Mouse (Mus musculus): ENCODE results near the gene Krtap21-1. TPM values are rescaled to one million over a fixed set of nuclear protein-coding genes. Genes with fewer than 3 reads are reported as not detected.

Krtap21-1 gene
- polyA plus RNA-seq, 1 experiment from 2014 or later, result not detected

Other genes with a start within 250 kb of the Krtap21-1 start
- not detected in 2 replicates for gene Gm9789, start 245.9 kb downstream of the Krtap21-1 start, polyA plus RNA-seq (2014; fragmentation: Nextera tagmentation; extraction: Ambion mirVana)
- gene Gm7735, start 234.4 kb downstream of the Krtap21-1 start, polyA plus RNA-seq (2014; fragmentation: Nextera tagmentation; extraction: Ambion mirVana), result not detected in 2 replicates
- not detected in 2 replicates for gene 1110057P08Rik, start 229.1 kb downstream of the Krtap21-1 start, polyA plus RNA-seq (2014; fragmentation: Nextera tagmentation; extraction: Ambion mirVana)
- not detected in 2 replicates for gene Krtap20-2, start 198.0 kb downstream of the Krtap21-1 start, polyA plus RNA-seq (2014; fragmentation: Nextera tagmentation; extraction: Ambion mirVana)
- gene Krtap6-2, start 16.2 kb upstream of the Krtap21-1 start, polyA plus RNA-seq (2014; fragmentation: Nextera tagmentation; extraction: Ambion mirVana), result not detected in 2 replicates
- gene Krtap8-1, start 84.1 kb upstream of the Krtap21-1 start, polyA plus RNA-seq (2014; fragmentation: Nextera tagmentation; extraction: Ambion mirVana), result 0.86 TPM in 1 of 2 replicates, not detected in the other
- 0.29 TPM in 1 of 2 replicates, not detected in the other for gene Krtap7-1, start 104.5 kb upstream of the Krtap21-1 start, polyA plus RNA-seq (2014; fragmentation: Nextera tagmentation; extraction: Ambion mirVana)
- 0.28 TPM in 1 of 2 replicates, not detected in the other for gene Krtap11-1, start 167.3 kb upstream of the Krtap21-1 start, polyA plus RNA-seq (2014; fragmentation: Nextera tagmentation; extraction: Ambion mirVana)